Mouse (Mus musculus) liver, adult 10 weeks (tissue): Measurements from ENCODE around the gene Golph3. TPM values are rescaled to one million over a fixed set of nuclear protein-coding genes. Genes with fewer than 3 reads are reported as not detected.

Experiments
- polyA plus RNA-seq: library from polyadenylated mRNA; stranded (reverse); fragments of 350-450 nt; fragmentation: Illumina TruSeq; extraction: RNeasy Lipid Tissue Mini Kit (QIAGEN cat#74804); gene quantifications from one replicate; pipeline ENCODE4 v1.2.3, GENCODE M21; 2014; ENCODE audit warnings: low read depth, low replicate concordance

Gene Golph3
- polyA plus RNA-seq: 120 TPM

GRCm38 (mm10) chr15:12321091-12321787 is at the start of gene Golph3:
Golph3 (plus strand) TSS chr15:12321450.

GRCm38 (mm10) chr15:12321788-12322621 is 755 bp downstream of the Golph3 start, which contains the start of gene 1810049J17Rik:
1810049J17Rik (minus strand) TSS chr15:12321899.

Other genes with a start within 250 kb of the Golph3 start
- 76.9 TPM for gene Zfr, start 203.6 kb upstream of the Golph3 start, polyA plus RNA-seq
- 4.4 TPM for gene Mtmr12, start 116.4 kb upstream of the Golph3 start, polyA plus RNA-seq
- not detected for gene 1810049J17Rik, start 449 bp downstream of the Golph3 start, polyA plus RNA-seq